Mouse (Mus musculus) brain, embryonic 18.5 days (tissue): ENCODE data around the gene Npas4.
"Not testable (repeated sequence)": the region's sequence is repeated elsewhere in the genome, so short reads cannot be mapped to it uniquely, and the experiment has no call there.

Experiments
- DNase-seq: peaks from one replicate; pipeline ENCODE4 v3.0.0-alpha.2; 2012; ENCODE audit warnings: low read depth, low spot score

Npas4 gene

GRCm38 (mm10) chr19:4992904-4993303 is 2.8 kb upstream of the Npas4 start:
- no peak for DNase-seq

GRCm38 (mm10) chr19:4992371-4992770 is 2.3 kb upstream of the Npas4 start:
- DNase-seq: no peak

GRCm38 (mm10) chr19:4990716-4991115 is 600 bp upstream of the Npas4 start:
- no peak for DNase-seq

GRCm38 (mm10) chr19:4989434-4990255 is 471 bp downstream of the Npas4 start:
- peak; percentile 75 for DNase-seq

GRCm38 (mm10) chr19:4989013-4989412 is 1.1 kb downstream of the Npas4 start:
- no peak for DNase-seq

GRCm38 (mm10) chr19:4981767-4982166 is 8.3 kb downstream of the Npas4 start:
- DNase-seq: no peak

GRCm38 (mm10) chr19:4968236-4968635 is 21.9 kb downstream of the Npas4 start:
- DNase-seq: no peak

- DNase-seq: peak; percentile 92
Observed at GRCm38 (mm10) chr19:4961928-4962601, 28.1 kb downstream of the Npas4 start, which contains the start of gene Mrpl11. Gene Mrpl11 (plus strand): TSS chr19:4962147.

GRCm38 (mm10) chr19:4948641-4949040 is 41.5 kb downstream of the Npas4 start:
- not testable (repeated sequence) for DNase-seq

GRCm38 (mm10) chr19:4945540-4945939 is 44.6 kb downstream of the Npas4 start:
- DNase-seq: no peak

- no peak for DNase-seq
Observed at GRCm38 (mm10) chr19:4943253-4943588, 46.9 kb downstream of the Npas4 start.

- DNase-seq: peak; percentile 71
Observed at GRCm38 (mm10) chr19:4942551-4943252, 47.4 kb downstream of the Npas4 start, which contains the start of gene Peli3. Gene Peli3 (minus strand): TSS chr19:4943127.

GRCm38 (mm10) chr19:4937444-4938310 is 52.4 kb downstream of the Npas4 start:
- no peak for DNase-seq

GRCm38 (mm10) chr19:4936896-4937295 is 53.2 kb downstream of the Npas4 start:
- no peak for DNase-seq
